Mouse (Mus musculus): ENCODE data around the gene Krt34.

Gene Krt34

DNA sequence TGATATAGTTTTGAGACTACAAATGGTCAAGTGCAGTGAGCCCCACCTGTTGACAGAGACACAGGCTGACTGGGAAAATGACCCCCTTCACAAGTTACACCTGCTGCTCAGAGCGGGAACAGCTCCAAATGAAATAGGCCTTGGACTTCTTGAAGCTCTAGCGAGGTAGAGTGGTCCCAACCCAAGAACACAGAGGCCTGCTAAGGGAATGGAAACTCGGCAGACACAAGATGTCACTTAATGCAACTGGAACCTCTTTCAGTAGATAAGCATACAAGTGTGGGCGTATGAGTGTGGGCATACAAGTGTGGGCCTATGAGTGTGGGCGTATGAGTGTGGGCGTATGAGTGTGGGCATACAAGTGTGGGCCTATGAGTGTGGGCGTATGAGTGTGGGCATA, 42.3 kb downstream of the Krt34 start:
- DNase-seq (ENCODE audit: low spot score in 2 of 2) = no peak

DNA sequence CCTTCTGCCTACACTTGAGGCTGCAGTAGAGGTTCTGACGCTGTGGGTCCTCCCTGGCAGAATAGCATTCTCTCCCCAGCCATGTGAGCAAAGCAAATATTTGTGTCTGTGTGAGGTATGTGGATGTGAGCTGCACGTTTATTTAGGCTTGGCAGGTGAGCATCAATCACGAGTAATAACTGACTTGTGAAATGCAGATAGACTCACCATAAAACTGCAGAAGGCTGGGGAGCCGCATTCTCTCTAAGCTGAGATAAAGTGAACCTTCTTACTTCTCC, 47.0 kb downstream of the Krt34 start:
- DNase-seq (ENCODE audit: low spot score in 2 of 2) = no peak

DNA sequence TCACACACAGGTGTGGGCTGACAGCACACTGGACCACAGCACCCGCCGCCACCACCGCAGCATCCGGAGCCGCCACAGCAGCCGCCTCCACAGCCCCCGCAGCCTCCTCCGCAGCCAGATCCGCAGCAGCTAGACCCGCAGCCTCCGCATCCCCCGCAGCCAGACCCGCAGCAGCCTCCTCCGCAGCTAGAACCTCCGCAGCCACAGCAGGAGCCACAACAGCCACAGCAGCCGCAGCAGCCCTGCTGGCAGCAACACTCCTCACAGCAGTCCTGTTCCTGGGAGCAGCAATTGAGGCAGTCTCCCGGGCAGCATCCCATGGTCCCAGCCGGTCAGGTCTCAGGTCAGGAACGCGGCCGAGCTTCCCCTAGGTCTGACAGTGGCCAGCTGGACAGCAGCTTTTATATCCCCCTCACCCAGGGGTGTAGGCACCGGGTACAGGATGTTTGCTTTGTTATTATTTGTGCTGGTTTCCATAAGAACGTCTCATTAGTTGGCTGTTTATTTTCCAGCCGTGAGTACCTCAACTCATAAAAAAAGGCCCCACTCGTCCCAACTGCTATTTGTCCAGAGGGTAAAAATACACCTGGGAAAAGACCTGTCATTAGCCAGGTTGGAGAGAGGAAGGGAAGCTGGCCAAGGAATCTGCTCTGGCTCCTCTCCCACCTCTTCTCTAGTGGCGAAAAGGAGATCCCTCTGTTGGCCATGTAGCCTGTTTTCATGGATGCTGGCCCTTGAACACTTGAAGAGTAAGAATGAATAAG, 47.6 kb downstream of the Krt34 start, which contains the start of gene Krtap17-1:
TSS of gene Krtap17-1 (minus strand) at position 375 of the 764 bp plus-strand sequence.
- DNase-seq (ENCODE audit: low spot score in 2 of 2) = no peak

DNA sequence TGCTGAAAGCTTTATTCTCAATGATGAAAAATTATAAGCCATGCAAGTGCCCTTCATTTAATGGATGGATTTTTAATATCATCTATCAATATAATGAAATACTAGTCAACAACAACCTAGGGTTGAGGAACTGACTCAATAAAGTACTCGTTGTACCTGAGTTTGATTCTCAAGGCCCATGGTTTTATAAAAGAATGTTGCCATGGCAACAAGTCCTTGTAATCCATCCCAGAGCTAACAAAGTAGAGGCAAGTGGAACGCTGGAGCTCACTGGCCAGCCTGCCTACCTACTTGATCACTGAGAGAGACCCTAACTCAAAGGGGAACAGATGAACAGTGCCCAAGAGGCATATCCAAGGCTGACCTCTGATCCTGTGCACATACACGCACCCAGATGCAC, 50.8 kb downstream of the Krt34 start:
- no peak for DNase-seq (ENCODE audit: low spot score in 2 of 2)

DNA sequence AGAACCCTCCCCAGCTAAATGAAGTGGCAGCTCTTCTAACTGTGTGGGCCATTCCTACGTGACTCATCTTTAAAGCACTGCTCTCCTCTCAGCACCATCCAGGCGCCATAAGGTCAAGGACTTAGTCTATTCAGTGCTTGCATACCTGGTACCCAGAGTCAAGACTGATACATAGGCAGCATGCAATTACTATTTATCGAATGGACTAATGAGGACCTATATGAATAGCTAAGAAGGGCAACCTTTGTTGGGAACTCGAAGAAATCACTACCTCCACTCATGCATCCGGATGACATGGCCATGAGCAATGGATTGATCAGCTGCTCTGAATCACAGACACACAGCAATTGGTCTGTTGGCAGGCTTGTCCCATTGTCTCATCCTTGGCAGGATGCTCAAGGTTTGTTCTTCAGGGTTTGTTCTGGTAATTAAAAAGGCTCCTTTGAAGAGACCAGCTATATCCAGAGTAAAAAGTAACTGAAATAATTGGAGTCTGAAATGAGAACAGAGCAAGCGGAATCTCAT, 51.4 kb downstream of the Krt34 start:
- DNase-seq (ENCODE audit: low spot score in 2 of 2) = no peak

DNA sequence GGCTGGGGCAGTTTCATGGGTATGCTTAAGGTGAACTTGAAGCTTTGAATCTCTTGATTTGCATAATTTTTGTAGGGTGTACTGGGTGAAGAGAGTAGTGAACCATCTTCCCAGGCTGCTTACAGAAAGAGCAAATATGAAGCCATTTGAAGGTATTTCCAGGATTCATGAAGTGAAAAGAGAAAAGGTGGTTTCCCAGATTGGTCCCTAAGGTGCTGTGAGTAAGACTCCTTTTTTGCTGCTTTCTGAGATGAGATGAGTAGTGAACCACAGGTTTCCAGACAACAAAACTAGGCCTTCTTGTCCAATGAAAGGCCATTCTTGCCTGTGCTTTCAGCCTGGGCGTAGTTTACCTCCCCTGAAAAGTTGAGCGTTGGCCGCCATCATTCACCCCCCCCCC, 52.8 kb downstream of the Krt34 start:
- no peak for DNase-seq (ENCODE audit: low spot score in 2 of 2)
